Mouse (Mus musculus) embryo, embryonic 9.5 days (tissue): ENCODE results near the gene Lrtm2.

Experiments
- DNase-seq: peaks from one replicate; pipeline ENCODE4 v3.0.0-alpha.2; 2017; ENCODE audit errors: extremely low spot score

Lrtm2 gene

GRCm38 (mm10) chr6:119280761-119281160 is 49.8 kb downstream of the Lrtm2 start:
- DNase-seq, result no peak

- DNase-seq, result no peak
Observed at GRCm38 (mm10) chr6:119276713-119277112, 53.9 kb downstream of the Lrtm2 start.
